Mouse (Mus musculus): Measurements from ENCODE around the gene Ldb2. TPM values are rescaled to one million over a fixed set of nuclear protein-coding genes. Genes with fewer than 3 reads are reported as not detected.

Ldb2 gene
- total and polyA plus RNA-seq, 3 experiments = 26.4 to 43.1 (median 29.1) TPM

DNA sequence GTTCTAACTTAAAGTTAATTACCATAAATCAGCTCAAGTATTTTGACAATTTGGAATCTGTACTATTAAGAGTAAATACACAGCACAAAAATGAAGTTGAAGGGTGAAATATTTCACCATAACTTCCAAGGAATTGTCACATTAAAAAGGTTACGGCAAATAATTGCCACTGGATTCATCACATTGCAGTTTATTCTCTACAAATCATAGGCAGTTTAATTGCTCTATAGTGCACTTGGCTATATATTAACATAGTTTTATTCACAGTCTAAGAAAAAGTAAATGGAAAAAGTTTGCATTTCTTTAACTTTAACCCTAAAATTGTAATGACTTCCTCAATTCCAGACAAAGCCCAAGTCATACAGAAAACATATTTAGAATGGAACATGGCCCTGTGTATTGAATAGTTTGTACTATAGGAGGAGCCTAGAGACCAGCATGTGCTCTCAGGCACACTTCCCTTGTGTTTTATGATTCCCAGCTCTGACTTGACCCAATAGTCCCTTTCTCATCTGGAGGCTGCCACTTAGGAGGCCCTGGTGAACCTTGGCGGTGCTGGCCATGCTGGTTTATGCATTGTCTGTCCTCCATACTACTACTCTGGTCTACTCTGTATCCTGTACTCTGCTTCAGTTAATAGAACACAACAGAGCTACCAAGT lies 255.9 kb downstream of the Ldb2 start:
- no peak for DNase-seq

DNA sequence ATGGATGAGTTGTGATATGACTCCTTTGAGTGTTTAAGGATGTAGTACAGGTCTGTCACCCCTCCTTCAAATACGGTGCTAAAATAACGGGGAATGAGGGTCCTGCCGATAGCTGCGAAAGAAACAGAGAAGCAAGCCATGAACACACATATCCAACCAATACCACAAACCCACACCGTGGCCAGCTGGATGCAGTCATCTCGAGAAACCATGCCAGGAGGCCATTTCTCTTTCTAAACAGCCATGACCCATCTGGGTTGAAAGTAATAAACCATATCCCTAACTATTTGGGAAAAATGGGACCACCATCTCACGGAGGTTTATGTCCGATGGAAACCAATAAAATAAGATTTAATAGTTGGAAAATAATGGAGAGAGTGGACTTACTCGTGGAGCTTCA lies 257.7 kb downstream of the Ldb2 start:
- DNase-seq = no peak

DNA sequence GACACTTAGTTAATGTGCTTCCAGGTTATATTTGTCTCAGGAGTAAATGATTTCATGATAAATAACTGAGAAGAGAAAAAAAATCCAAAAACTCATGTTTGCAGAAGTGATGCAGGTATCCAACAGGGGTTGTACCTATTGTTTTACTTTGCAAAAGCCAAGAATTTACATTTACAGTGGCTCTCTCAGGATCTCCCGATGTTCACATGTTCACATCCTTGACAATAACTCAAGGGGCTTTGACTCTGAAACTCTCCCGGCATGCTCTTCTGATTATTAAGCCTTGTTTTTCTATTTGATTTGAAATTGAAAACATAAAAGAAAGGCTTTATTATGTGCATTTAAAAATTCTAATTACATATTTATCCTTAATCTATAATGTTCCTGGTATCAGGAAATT lies 260.8 kb downstream of the Ldb2 start:
- DNase-seq = no peak

DNA sequence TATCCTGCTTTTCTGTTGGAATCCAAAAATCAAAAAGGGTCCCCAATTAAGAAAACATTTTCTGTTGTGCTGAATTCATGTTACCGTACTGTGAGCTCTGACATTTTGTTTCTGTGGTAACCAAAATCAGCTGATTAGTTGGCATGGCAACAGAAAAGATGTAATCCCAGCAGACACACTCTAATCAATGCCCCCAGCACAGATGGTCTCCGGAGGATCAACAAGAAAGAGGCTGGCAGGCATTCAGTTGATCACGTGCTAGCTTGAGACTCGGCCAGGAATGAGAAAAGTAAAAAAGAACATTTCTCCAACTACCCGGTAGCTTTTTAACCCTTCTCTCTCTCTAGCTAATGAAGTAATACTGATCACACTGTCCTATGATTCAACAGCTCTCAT lies 261.5 kb downstream of the Ldb2 start:
- DNase-seq = no peak

DNA sequence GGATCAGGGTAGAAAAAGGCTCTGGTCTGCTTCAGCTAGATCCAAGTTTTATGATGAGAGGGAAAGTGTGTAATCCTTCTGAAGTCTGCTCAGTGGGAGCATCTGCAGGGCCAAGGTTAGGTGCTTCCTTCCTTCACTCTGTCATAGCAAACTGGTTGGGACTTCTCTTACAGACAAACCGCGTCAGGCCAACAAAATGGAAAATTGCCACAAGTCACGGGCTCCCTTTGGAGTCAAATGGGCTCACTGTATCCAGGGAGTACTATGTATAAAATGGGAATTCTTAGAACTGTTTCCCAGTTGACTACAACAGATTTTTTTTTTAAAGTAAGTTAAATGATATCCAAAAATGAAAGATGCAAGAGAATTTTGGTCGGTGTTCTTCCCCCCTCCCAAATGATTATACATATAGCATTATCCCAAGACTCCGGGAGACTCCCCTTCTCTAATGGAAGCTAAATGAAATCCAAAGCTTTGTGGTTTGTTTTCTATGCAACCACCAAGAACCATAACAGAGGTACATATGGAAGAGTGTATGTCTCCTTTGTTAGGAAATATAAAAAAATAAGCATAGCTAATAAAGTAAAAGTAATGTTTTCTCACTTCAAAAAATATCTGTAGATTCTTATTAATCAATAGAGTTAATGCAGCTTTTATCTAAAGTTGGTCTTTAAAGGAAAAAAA lies 262.0 kb downstream of the Ldb2 start:
- no peak for DNase-seq

DNA sequence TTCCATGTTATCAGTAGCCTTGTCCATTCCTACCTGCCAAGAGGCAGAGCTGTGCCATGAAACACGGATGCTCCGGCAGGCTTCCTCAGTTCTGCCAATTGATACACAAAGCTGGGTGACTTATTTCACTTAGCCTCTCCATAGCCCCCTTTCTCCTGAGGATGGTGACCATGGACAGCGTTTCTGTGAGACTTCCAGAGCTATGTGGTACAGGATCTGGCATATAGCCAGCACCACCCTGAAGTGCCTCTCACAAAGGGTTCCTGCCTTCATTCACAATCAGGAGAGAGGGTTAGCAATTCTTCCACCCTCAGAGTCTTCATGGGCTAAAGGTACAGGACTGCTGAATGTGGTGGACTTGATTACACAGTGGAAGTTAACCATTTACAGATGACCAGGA lies 270.0 kb downstream of the Ldb2 start:
- DNase-seq = no peak

DNA sequence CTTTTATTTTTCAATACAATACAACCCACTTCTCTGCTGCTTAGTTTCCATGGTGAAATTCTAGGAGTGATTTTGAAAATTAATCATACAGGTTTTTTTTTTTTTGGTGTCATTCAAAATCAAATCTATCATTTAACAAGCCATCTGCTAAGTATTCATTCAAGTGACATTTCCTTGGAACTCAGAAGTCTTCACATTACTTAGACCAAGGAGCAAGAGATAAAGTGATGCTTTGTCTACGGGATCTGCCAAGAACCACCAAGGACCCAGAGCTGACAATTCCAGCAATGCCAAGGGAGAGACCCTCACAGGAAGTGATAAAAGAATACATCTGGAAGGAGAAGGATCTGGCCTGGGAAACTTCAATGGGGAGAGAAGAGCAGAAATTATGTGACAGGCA lies 270.5 kb downstream of the Ldb2 start:
- no peak for DNase-seq

DNA sequence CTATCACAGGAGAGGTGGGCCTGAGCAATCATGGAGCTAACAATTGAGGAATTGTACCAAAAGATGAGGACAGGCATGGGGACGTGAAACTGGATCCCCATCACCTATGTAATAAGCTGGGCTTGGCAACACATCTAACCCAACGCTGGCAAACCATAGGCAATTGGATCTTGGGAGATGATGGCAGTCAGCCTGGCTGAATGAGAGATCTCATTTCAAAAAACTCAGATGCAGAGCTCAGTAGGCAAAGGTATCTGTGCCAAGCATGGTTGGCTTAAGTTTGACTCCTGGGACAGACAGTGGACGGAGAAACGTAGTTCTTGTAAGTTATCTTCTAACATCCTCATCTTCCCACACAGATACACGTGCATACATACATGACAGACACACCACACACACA lies 294.3 kb downstream of the Ldb2 start:
- no peak for DNase-seq

DNA sequence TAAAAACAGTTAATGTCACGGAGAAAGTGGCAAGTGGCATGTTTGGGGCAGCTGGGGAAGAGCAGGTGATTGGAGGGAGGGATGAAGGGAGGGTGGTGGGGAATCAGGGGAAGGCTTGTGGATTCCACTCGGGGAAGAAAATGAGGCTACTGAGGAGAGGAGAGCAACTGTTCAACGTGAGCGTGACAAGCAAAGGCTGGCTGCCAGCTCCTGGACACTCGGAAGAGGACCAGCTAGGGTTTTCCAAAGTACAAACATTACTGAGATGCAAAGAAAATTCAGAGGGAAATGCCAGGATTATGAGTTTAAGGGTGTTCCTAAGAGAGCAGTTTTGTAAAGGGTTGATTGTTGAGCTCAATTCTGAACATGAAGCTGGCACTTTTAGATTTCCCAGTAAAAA lies 294.7 kb downstream of the Ldb2 start:
- no peak for DNase-seq

DNA sequence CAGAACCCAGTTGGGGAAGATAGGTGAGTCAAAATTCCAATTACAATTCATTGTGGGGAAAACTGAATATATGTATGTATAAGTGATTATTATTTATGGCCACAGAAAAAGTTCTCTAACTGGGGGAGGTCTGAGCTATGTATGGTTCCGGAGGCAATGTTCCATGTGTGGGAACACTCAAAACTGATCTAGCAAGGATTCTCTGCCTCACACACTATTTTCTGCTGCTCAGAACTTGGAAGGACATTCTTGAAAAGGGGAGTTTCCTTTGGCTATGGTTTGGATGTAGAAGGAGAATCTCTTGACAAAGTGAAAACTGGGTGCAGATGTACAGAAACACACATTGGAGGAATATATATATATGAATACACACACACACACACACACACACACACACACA lies 301.3 kb downstream of the Ldb2 start:
- no peak for DNase-seq

DNA sequence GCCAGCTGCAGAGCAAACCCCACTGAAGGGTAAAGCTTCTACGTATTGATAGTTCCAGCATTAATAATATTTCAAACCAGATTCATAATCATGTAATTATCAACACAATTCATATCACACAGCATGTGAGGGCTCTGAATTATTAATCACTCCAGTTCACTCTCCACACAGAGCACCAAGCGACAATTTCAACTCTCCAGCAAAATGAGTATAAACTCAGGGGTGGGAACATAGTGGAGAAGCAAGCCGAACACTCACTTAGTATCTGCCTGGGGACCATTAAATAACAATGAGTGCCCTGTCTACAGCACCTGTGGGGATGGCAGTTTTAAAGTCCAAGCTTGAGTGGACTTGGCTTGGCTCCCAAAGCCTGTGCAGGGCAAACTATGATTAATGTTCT lies 302.6 kb downstream of the Ldb2 start:
- no peak for DNase-seq

DNA sequence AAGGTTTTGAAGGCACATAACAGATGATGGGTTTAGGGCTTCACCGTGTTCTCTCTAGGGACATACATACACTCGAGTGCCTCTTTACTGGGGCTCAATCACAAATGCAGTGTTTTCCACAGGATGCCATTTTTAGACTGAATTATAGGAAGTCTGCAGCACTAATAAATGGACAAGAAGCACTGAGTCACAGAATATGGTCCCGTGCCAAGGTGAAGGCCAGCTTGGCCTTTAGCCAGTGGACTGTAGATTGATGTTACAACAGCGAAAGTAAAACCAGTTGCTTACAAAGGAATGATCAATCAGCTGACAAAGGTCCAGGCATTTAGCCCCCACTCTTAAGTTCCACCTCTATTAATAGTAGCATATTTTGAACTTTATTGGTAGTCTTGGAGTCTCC lies 304.4 kb downstream of the Ldb2 start:
- peak; percentile 91 for DNase-seq

DNA sequence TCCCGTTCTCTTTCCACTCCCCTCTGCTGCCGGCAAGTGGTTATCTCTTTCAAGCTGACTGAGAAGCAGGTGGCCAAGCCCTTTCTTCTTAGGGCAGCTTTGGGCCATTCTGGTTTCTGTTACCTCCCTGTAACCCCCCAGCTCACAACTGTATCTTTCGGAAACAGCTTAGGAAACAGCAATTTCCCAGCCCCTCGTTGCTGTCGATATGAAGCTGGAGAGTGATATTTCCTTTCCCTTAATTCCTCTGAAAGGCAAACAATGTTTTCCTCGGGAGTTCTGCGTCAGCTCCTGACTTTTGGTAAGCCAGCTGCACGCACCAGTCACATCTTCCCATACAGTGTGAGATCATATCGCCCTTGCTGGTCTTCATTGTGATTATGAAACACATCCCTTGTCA lies 305.3 kb downstream of the Ldb2 start:
- DNase-seq = no peak

DNA sequence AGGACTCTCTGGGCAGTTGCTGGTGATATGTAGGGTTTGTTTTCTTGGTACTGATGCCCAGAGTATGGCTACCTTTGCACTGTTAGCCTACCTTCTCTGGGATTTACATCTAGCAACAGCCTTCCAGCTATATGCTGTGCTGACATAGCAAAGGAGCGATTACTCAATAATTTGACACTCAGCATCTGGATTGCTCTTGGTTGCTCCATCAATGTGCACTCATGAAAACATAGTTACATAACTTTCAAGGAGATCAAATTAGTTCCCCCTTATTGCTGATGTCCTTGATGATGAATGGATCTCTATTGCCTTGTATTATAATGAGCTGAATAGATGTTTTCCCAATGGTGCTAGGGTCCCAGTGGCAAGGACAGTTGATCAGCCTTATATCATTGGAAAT lies 308.0 kb downstream of the Ldb2 start:
- DNase-seq = no peak

DNA sequence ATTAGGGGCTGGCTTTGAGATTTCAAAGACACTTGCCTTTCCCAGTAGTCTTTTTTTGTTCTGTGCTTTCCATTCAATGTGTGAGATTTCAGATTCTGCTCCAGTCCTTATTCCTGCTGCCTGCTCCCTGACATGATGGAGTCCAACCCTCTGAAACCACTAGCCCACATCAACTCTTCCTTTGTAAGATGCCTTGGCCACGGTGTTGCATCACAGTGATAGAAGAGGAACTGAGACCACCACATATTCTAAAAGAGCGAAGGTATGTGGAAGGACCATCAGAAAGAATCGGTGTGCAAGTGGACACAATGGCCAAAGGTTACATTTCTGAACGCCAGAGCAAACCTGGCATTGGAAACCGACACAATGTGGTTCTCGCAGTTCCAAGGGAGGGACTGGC lies 309.0 kb downstream of the Ldb2 start:
- DNase-seq = no peak

DNA sequence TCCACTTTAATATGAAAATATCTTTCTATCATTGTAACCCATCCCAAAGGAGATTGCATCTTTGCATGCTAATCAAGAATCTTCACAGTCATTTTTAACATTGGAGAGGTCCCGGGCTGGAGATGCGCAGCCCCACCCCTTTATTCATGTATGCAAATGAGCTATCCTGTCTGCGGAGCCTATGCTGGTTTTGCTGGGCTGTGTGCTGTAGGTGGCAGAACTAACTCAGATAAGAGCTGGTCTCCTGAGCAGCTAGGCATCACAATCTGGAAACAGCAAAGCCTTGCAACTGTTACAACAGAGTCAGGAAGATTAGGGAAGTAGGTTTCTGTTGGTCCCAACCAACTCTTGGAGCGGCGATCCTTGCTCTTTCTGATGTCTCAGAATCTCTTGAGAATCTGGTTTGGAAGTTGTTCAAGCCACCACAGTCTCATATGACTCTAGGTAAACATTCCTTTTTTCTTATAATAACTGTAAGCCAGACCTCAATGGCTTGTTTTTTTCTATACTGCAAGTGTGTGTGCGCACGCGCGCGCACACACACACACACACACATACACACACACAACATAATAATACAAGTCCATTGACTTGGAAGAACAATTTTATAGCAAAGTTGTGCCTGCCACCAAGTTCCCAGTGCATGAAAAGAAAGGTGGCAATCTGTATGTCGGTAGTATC lies 315.9 kb downstream of the Ldb2 start:
- peak; percentile 12 for DNase-seq

DNA sequence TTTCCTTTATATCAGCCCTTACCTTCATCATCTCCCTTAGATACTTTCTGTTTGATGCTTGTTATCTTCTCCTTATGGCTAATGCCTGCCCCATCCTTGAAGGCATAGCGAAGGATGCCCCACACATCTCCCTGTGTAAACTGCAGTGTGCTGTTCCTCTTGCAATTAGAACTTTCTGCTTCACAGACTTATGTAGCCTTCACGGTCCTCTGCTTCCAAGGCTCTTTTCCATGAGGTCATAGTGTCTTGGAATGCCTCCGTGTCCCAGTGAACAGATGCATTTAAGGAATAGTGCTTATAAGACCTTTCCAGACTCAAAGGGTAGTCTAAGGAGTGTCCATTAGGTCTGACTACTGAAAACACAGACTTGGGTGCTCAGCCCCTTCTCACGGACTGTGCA lies 318.1 kb downstream of the Ldb2 start:
- no peak for DNase-seq

DNA sequence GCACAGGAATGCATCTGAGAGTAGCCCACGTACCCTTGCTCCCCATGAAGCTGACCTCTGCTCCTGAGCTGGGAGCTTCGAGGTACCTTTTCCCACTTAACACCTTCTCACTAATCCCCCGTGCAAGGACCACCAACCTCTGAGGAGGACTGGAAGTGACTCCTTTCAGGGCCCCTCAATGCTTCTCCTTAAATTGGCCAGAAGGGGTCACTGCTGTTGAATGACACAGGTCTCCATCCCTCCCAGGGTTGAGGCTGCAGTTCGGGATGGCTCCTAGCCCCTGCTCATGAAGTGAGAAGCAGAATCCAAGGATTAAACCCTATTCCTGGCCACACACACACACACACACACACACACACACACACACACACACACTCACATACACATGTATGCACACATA lies 323.1 kb downstream of the Ldb2 start:
- DNase-seq = no peak

DNA sequence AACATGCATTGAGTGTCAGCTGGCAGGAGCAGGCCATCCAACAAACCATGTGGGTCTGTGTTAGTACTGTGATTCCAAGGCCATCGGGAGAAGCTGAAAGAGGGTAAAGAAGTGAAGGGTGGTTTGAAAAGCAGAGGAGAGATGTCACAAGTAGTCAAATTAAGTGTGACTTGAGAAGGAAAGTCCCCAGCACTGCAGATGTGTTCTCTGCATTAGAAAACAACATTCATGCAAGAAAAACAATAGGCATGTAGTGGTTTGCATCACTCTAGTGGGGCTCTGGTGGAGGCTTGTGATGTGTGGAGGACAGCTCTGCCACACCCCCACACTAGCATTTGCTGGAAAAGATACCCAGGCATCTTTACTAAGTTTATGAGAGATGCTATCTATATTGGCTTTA lies 323.9 kb downstream of the Ldb2 start:
- DNase-seq = no peak

DNA sequence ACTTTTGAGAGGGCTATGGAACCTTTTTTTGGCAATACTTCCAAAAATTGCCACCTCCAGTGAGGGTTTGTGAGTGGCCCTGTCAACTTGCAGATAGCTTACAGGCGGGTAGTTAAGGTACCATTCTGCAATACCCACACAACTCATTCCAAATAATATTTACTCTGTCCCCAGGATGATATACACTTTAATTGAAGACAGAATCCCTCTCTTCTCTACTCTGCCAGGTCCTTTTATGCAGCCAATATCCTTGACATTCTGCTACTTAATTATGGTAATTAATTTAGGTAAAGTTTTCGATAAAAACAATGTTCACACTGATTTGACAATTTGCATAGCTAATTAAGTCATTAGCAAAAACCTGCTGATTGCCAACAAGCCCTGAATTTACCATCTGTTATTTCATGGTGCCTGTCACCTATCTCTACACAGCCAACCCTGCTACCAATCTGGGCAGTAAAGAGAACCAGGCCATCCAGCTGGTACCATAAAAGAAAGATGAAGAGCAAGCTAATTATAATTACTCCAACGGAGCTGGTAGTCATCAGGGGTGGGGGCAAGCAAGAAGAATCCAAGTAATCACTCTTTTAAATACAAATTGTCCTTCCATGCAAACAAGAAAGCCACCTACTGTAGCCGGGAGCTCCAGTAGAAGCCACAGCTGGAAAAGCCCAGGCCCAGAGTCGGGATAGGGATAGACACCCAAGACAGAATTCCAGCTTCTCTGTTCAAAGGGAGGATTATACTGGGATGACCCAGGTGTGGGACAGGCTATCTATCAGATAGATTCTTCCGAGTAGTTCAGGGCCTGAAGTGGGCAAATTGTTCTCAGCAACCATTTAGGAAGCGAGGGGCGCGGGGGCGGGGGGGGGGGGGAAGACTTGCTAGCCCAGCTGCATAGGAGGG lies 325.4 kb downstream of the Ldb2 start:
- DNase-seq = no peak

DNA sequence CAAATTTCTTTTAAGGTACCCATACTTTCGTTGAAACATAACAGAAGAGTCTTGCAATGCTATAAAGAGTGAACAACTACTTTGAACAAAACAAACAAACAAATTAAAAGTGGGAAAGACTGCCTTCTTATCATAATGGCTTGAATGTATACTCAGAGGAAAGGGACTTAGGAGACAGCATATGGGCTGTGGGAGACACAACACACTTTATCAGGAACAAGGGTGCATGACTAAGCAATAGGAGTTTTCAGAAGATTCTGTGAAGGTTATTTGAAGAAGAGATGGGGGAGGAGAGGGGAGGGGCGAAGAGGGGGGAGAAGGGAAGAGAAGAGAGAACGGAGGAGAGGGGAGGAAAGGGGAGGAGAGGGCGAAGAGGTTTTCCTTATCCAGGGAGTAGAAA lies 334.2 kb downstream of the Ldb2 start:
- DNase-seq = no peak

All from adrenal gland, adult 2 months (tissue).